Mouse (Mus musculus) spleen, embryonic (tissue): ENCODE data around the gene Tnfrsf11a.
"Not testable (repeated sequence)": the region's sequence is repeated elsewhere in the genome, so short reads cannot be mapped to it uniquely, and the experiment has no call there.

Source experiments
- CTCF ChIA-PET: fragments of 350-600 bp; sonication (Branson Sonifier 250); formaldehyde crosslinking; loops from one replicate; lab custom pipeline; 2022; lab: Charles Lee

Tnfrsf11a gene

GRCm38 (mm10) chr1:105780457-105781364, at the start of gene Tnfrsf11a:
TSS of gene Tnfrsf11a (plus strand) at chr1:105780718.
- CTCF ChIA-PET = no interaction called here

DNA sequence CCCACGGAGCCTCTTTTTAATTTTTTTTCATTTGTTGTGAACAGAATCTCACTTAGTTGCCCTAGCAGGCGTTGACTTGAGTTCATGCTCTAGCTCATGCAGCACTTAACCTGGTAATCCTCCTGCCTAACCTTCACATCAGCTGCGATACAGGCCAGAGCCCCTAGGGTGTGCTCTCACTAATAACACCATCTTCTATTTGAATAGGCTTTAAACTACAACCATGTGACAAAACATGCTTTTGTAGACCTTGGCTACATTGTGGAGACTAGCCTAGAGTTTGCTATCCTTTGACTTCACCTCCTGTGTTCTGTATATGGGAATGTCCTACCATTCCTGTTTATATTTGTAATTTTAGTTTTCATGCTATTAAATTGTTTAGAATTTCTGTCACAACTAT, 45.2 kb upstream of the Tnfrsf11a start:
- CTCF ChIA-PET = no interaction called here

GRCm38 (mm10) chr1:105738334-105738733, 42.2 kb upstream of the Tnfrsf11a start:
- CTCF ChIA-PET = interaction anchor here (0.7 kb wide), 1 partner anchor 61 kb away, joined by 3 read pairs; no protein-coding TSS in a partner anchor

DNA sequence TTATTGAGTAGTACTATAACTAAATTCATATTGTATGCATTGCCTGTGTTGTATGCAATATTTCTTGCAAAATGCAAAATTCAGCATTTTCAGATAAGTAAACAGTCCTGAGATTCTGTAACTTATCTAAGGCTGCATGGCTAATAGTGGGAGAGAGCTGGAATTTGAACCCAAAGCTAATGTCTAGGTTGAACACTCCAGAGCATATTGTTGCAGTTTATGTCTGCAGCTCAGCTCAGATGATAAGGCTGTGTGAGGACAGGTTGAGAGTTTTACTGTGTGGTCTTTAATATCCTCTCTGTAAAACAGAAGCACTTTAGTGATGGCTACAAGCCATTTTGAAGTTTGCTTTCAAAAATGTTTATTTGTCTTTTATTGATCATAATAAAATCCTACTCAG, 41.0 kb upstream of the Tnfrsf11a start:
- CTCF ChIA-PET = interaction anchor here (0.5 kb wide), 1 partner anchor 33 kb away, joined by 3 read pairs; no protein-coding TSS in a partner anchor

- CTCF ChIA-PET = no interaction called here
Observed at GRCm38 (mm10) chr1:105742481-105742880, 38.0 kb upstream of the Tnfrsf11a start.

DNA sequence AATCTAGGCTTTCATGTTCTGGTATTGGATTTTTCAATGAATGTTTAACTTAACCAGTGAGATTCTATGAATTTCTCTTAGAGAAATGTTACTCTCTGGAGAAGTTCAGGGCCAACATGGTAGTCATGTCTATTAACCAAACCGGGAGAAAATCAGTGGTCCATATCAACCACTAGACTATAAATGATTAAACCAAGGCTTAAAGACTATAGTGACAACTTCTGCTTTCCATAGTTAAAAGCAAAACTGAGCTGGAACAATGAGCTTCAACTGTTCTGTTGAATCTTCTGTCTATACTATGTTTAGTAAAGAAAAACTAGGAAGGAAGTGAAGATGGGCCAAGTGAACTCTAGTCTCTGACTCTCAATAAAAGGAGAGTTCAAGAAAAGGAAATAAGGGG, 34.1 kb upstream of the Tnfrsf11a start:
- CTCF ChIA-PET = no interaction called here

- CTCF ChIA-PET = no interaction called here
Observed at GRCm38 (mm10) chr1:105746858-105747596, 33.5 kb upstream of the Tnfrsf11a start.

DNA sequence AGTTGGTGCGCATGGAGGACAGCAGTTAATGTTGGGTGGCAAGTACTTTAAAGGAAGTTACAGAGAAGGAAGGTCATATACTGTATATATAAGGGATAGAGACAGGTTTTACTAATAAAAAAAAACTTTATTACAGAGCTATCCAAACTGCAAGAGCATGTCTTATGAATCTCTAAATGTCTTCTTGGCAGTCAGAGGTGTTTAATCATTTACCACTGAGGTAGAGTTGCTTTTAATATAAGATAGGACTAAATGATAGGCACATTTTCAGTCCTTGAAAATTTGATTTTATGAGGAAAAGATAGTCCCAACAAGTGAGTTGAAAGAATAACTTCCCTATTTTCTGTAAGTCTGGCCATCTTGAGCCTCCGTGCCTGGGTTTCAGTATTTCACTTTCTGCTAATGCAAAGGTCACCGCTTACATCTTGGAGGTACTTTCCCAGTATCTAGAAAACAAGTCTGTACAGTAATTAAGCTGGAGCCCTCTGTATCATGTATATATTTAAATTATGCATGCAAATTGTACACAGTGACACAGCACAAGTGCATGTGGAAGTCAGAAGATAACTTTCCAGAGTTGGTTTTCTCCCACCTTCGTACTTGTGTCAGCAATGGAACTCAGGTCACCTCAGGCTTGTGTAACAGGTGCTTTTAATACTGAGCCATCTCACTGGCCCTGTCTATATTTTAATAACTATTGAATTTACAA, 32.3 kb upstream of the Tnfrsf11a start:
- CTCF ChIA-PET = no interaction called here

DNA sequence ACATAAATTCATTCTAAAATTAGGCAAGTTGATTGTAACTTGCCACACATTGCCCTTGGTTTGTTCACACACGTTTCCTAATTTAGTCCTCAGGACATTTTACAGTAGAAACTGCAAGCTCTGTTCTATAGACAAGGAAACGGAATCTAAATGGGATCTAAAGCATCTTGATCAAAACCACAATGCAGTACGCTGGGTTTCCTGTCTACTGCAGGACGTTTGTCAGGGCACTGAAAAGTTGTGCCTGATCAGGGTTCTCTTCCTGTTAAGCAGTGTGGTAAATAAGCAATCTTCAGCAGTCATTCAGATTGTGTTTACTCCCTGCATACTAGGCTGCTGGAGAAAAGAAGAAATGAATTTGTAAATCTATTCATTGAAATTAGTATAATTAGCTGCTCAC, 28.3 kb upstream of the Tnfrsf11a start:
- CTCF ChIA-PET = no interaction called here

GRCm38 (mm10) chr1:105752944-105753343, 27.6 kb upstream of the Tnfrsf11a start:
- CTCF ChIA-PET = no interaction called here

GRCm38 (mm10) chr1:105758798-105759197, 21.7 kb upstream of the Tnfrsf11a start:
- CTCF ChIA-PET = no interaction called here

GRCm38 (mm10) chr1:105759422-105760165, 20.9 kb upstream of the Tnfrsf11a start:
- CTCF ChIA-PET = no interaction called here

GRCm38 (mm10) chr1:105765586-105765985, 14.9 kb upstream of the Tnfrsf11a start:
- CTCF ChIA-PET = no interaction called here

DNA sequence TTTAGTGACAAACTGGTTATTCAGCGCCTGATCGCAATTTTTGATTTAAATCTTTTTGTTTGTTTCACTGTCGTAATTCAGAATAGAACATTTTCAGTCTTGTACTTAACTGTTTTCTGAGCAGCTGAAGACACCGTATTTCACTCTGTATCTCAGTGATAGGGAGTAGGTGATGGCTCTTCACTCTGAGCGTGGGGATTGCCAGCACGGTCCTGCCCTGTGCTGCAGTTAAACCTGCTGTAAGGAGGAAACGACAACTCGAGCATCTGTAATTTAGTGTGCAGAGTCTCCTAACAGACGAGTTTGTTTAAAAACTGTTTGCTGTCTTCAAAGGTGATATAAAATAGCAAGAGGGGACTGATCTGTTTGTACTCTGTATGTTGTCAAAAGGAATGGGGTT, 14.4 kb upstream of the Tnfrsf11a start:
- CTCF ChIA-PET = not testable (repeated sequence)

- CTCF ChIA-PET = no interaction called here
Observed at GRCm38 (mm10) chr1:105768397-105768796, 12.1 kb upstream of the Tnfrsf11a start.

- CTCF ChIA-PET = no interaction called here
Observed at GRCm38 (mm10) chr1:105770685-105771084, 9.8 kb upstream of the Tnfrsf11a start.

DNA sequence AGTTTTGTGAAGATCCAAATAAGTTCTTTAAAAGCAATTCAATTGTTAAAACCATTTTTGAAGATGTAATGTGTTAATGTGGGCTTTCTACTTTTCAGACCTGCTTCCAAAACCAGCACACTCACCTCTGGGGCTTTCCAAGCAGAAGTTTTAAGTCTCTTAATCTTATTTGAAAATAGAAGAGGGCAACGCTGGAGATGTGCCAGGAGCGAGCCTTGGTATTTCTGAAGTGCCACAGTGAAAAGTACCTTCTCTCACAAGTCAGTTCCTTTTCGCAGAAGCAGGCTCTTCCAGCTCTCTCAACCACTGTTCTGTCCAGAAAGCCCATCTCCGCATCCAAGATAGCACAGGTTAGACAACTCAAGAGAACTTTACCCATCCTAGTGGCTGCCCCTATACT, 4.1 kb upstream of the Tnfrsf11a start:
- CTCF ChIA-PET = no interaction called here

DNA sequence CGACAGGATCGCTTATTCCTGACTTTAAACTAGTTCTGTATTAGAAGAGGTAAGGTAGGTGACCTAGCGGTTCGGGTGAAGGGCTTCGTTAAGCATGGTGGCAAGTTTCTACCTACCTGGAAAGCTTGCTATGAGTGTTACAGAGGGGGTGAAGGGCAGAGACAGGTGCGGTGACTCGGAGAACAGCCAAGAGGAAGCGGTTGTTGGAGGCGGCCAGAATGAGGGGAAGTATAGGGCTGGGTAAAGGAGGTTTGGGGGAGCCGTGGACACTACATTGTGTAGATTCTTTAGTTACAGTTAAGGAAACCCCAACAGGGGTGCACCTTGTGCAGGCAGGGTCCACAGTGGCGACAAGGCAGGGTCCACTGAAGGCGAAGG, 450 bp upstream of the Tnfrsf11a start:
- CTCF ChIA-PET = no interaction called here

GRCm38 (mm10) chr1:105781391-105782146, 1.1 kb downstream of the Tnfrsf11a start:
- CTCF ChIA-PET = no interaction called here

- CTCF ChIA-PET = no interaction called here
Observed at GRCm38 (mm10) chr1:105784257-105785016, 3.9 kb downstream of the Tnfrsf11a start.
